Mouse (Mus musculus) c-Kit-positive CD71-negative TER-119-negative erythroid progenitor cells, embryonic 14.5 days (primary cell): Measurements from ENCODE around the gene Olfr313.
"Not testable (repeated sequence)": the region's sequence is repeated elsewhere in the genome, so short reads cannot be mapped to it uniquely, and the experiment has no call there.

Experiments
- DNase-seq: peaks from one replicate; pipeline ENCODE4 v3.0.0-alpha.2; 2013; ENCODE audit warnings: low read depth

Olfr313 gene

GRCm38 (mm10) chr11:58814700-58815099 lies at the start of gene Olfr313:
Gene Olfr313, plus strand, starts transcription at chr11:58815000.
- not testable (repeated sequence) for DNase-seq

- no peak for DNase-seq
Observed at GRCm38 (mm10) chr11:58772888-58773287, 41.9 kb upstream of the Olfr313 start, which contains the start of gene Olfr315. Gene Olfr315, plus strand, starts transcription at chr11:58773188.

DNA sequence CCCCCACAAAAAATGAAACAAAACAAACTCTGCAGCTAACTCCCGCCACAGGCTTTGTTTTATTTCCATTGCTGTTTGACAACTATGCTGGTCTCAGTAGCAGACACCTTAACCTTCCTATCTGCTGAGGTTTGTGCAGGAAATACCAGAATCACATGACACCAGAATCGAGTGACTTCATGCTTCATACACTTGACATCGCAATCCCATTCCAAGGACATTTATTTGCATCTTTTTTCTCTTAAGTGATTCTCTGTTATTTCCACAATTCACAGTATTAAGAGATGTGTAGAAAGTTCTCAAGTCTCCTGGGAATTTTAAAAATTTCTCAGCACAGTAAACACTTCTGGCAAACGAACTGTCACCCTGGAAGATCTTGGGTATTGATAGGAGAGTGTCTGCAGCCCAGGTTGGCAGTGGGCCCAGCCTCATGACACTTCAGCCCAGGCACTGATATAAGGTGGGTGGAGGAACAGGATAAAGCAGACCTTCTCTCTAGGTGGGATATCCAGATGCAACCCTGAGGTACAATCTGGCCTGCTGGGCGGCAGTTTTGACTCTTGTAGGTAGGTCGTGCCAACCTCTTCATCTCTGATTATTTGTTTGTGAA lies 32.2 kb upstream of the Olfr313 start, which contains the start of gene Olfr314:
Gene Olfr314 (plus strand): TSS at position 473 of the 610 bp plus-strand sequence.
- DNase-seq, result no peak

DNA sequence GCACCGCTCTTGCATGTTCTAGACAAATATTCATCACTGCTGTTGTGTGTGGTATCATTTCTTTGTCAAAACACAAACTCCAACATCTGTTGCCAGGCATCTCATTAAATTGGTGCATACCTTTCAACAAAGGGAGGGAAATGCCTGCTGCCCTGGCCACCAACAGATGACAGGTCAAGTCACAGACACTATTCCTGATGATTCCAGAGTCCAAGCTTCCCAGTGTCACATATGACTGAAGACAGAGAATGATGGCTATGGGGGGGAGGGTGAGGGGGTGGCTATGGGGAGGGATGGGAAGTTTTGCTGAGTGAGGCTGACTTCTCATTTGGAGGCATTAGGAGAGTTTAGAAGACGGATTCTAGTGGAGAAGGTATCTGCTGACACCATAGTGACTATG lies 30.6 kb upstream of the Olfr313 start:
- DNase-seq, result no peak

GRCm38 (mm10) chr11:58787651-58788050 lies 27.1 kb upstream of the Olfr313 start:
- no peak for DNase-seq

- no peak for DNase-seq
Observed at GRCm38 (mm10) chr11:58788346-58788745, 26.5 kb upstream of the Olfr313 start.

DNA sequence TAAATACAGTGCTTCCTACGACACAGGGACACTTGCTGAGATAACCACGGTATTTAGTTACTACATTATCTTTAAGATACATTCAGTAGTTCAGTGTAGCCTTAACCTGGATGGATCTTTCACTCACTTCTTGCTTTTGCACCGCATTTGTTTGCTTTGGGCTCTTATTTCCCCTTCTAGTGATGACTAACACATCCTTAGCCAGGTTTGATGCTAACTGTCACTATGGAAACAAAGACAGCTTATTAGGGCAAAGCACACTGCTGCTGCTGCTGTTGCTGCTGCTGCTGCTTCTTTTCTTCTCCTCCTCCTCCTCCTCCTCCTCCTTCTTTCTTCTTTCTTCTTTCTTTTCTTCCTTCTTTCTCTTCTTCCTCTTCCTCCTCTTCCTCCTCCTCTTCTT lies 25.3 kb upstream of the Olfr313 start:
- no peak for DNase-seq

GRCm38 (mm10) chr11:58790053-58790452 lies 24.7 kb upstream of the Olfr313 start:
- no peak for DNase-seq

DNA sequence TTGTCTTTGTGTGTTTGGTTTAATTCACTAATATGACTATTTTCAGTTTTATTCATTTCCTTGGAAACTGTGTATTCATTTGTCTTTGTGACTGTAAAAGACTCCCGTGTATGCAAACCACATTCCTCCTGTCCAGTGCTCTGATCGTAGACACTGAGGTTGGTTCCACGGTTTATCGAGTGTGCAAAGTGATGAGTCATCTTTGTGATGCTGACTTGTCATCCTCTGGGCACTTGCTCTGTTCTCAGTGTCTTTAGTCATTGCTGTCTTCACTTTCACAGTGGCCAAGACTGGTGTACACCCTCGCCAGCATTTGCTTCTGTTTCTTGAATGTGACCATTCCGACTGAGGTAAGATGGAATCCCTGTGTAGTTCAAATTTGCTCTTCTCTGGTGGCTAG lies 24.2 kb upstream of the Olfr313 start:
- DNase-seq, result no peak

DNA sequence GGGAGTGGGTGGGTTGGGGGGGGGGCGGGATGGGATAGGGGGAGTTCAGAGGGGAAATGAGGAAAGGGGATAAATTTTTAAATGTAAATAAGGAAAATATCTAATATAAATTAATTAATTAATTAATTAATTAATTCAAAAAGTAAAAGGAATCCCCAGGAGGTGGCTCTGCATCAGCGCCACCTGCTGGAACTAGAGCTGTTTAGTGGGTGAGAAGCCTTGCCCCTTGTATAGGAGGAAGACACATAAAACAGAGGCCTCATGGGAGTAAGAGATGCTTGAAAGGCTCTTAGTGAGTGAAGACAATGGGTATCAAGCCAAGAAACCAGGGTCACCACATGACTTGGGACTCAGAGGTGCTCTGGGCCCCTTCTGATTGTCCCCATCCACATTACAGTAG lies 18.9 kb upstream of the Olfr313 start:
- DNase-seq, result no peak

DNA sequence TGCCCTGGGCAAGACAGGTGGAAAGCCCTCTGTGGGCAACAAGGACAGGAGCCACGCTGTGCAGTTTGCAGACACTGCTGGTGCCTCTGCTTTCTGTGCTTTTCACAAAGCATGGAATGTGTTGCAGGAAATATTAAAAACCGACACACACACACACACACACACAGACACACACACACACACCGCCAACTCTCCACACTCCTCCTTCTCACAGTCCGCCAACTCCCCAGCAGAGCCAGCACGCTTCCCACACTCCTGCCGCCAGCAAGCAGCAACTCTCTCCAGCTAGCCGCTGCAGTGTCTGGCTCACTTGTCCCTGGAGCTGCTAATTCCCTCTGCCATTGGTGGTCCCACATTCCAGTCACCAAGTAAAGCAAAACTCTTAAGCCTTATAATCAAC lies 17.9 kb upstream of the Olfr313 start:
- DNase-seq, result no peak

GRCm38 (mm10) chr11:58799747-58800146 lies 15.1 kb upstream of the Olfr313 start:
- no peak for DNase-seq

- DNase-seq, result no peak
Observed at GRCm38 (mm10) chr11:58801558-58802228, 13.1 kb upstream of the Olfr313 start, which contains the start of gene Fam183b. Gene Fam183b, minus strand, starts transcription at chr11:58801960.

- DNase-seq, result no peak
Observed at GRCm38 (mm10) chr11:58803871-58804270, 10.9 kb upstream of the Olfr313 start.

- no peak for DNase-seq
Observed at GRCm38 (mm10) chr11:58804393-58804792, 10.4 kb upstream of the Olfr313 start.

DNA sequence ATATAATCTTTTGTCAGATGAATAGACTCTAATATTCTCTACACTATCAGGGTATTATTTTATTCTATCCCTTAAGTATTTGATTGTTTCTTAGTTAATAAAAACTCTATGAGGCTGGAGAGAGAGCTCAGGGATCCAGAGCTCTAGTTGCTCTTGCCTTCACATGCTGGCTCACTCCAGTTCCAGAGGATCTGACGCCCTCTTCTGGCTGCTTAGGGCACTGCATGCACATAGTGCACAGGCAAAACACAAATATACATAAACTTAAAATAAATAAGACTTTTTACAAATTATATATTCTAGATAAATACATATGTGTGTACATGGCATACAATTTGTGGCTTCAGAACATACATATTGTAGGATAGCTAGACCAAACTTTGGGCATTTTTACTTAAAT lies 2.8 kb upstream of the Olfr313 start:
- no peak for DNase-seq

- DNase-seq, result no peak
Observed at GRCm38 (mm10) chr11:58815676-58816075, 876 bp downstream of the Olfr313 start.

- not testable (repeated sequence) for DNase-seq
Observed at GRCm38 (mm10) chr11:58828937-58829336, 14.1 kb downstream of the Olfr313 start, which contains the start of gene Olfr312. Gene Olfr312, plus strand, starts transcription at chr11:58829237.

- no peak for DNase-seq
Observed at GRCm38 (mm10) chr11:58829764-58830163, 15.0 kb downstream of the Olfr313 start.

- not testable (repeated sequence) for DNase-seq
Observed at GRCm38 (mm10) chr11:58832541-58832940, 17.7 kb downstream of the Olfr313 start.

- DNase-seq, result not testable (repeated sequence)
Observed at GRCm38 (mm10) chr11:58838951-58839350, 24.2 kb downstream of the Olfr313 start, which contains the start of gene Olfr311. Gene Olfr311, plus strand, starts transcription at chr11:58839251.

DNA sequence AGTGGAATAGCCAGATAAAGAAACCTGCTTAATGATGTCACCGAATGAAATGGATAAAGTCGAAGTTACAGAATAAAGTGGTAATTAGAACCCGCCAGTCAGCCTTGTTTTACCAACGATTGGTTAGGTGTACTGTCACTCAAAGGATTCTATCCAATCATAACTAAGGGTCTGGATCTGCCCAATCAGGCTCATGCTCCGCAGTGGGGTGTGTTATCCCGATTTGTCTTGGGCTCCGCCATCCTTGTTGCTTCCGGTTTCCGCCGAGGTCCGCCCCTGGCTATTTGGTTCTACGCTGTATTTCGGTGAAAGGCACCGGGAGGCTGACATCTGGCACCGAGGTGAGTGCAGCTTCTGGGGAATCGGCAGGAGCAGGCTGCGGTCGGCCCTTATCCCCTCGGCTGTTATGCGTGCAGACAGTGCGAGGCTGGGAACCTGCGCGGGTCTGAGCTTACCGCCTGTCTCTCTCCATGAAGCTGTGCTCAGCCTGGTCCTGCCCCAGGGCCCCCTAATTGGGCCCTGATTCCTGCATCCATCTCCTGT lies 32.2 kb downstream of the Olfr313 start, which contains the start of gene Gm12258:
Gene Gm12258 (plus strand): TSS at position 240 of the 543 bp plus-strand sequence.
- DNase-seq, result peak; percentile 98

DNA sequence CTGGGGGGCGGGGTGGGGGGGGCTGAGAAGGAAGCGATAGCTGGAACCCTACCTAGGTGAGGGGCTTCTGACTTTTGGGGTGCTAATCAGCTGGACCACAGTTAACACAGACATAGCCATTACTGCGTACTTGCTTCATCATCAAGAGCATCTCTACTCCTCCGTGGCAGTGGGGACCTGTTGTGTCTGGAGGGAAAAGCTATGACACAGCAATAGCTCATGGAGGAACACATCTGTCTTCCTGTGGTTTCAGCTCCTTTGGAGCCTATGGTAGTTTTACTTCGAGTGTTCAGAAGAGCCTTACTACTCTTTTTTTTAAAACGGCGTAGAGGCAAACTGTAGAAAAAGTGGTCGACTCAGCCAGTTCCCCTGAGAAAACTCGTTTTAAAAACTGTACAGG lies 32.8 kb downstream of the Olfr313 start:
- DNase-seq, result no peak
